Mouse (Mus musculus) v-Abl transformed pro-B cells (cell line): ENCODE measurements around the gene Cpvl.

Source experiments
- in situ Hi-C, 2 experiments: fragments of 400-800 bp; cut with MboI; formaldehyde crosslinking; loops; one replicate each; pipeline ENCODE4 v1.15.1; 2025; ENCODE audit not compliant: unreplicated experiment in 2 of 2

The Cpvl gene

DNA sequence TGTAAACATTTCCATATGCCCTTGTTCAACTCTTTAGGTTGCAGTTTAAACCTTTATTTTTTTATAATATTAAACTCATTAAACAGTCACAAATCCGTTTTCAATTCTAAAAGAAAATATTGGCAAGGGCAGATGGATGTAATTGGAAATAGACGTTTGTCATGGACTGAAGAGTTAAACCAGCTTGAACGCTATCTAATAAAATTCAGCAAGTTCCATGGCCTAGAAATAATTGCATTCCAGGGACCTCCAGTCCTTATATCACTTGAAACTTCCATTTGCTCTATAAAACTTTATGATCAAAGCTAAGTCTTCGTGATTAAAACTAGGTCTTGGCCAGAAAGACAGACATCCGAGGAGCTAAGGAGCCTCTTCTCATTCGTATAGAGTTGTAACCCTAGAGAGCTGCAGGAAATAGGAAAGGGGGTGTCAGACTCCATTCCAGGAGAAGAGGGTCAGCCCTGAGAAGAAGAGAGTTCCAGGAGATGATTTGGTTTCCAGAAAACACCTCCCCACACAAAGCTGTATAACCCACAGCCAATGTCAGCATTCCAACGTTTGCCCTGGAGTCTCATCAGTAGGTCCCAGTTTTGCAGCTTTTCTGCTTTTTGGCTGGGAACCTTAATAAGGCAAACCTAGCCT lies 36.2 kb downstream of the Cpvl start:
- in situ Hi-C loops = no loop called here

DNA sequence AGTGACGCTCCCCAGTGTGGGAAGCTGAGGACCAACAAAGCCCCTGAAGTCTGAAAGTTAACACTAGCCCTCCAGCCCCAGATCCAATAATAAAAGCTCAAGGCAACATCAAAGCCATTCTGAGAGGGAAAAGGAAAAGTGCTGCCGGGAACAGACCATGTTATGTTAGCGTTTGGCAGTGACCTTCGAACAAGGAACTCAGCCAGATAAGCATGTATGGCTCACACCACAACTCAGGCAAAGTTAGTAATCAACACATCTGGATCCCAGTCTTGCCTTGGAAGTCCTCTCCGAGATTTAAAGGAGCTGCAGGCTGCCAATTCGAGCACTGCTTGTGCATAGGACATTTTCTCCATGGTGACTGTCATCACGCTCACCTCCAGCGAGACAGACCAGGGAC lies 38.7 kb downstream of the Cpvl start:
- in situ Hi-C loops = no loop called here

DNA sequence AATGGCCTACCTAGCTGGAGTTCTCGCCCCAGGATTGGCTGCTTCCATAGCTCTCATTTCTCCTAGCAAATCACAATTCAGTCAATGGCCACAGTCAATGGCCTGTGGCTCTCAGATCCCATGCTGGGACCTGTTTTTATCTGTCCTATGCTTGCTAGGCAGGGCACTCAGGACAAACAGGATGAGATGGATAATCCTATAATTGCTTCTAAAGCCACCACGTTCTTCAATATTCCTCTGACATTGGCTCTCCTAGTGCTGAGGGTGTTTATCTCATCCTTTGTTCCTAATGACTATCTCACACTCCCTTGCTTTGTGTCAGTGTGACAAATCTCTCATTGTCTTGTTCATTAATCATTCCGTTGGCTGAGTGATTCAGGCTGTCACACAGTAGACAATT lies 39.5 kb downstream of the Cpvl start:
- in situ Hi-C loops = no loop called here

DNA sequence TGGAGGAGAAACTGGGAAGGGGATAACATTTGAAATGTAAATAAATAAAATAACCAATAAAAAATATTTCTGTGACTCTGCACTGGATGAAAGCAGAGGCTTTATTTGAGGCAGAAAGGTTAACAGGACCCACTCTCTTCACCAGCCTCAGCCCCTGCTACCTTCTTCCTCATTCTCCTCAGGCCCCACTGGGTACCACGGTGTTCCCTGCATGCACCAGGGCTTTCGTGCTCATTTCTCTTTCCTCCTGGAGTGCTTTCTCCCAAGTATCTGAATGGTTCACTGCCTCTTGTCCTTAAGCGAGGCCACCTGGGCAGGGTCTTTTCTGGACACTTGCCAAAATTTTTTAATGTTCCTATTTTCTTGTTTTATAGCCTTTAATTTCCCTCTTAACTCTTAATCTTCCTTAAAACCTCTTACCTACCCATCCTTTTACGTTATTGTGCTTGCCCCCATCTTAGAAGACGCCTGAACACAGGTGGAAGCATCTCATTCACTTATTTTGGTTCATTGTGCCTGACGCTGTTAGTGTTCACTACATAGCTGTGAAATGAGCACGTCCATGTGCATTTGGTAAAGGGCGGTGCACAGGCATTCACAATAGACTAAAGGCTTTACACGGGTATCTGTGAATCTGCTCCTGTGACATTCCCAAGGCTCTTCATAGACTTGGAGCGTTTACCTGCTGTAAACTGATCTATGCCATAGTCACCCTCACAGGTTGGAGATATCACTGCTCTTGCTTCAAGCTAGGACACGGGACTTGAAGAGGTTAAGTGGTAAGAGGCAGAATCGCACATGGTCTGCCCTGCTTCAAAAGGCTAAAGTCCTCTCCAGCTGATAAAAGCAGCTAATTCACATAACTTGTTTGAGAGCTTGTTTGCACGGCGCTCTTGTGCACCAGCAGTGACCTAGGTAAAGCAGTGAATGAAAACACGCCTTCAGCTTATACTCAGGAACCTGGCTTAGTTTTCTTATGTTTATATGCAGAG lies 41.0 kb downstream of the Cpvl start:
- in situ Hi-C loops = no loop called here

DNA sequence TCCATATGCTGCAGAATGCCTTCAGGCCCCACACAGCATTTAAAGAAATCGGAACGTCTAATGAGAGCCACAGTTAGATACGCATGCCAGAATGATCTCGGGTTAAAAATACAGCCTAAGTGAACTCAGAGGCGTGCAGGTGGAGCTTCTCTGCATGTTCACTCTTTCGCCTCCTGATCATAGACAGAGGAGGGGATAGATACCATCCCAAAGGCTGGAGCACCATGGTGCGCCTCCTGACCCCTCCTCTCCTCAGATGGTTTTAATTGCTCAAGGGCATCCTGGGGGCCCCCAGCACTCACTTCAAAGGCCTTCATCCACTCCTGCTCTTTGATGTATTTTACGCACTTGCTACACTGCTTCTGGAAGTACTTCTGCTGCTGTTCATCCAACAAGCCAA lies 46.9 kb downstream of the Cpvl start:
- in situ Hi-C loops = no loop called here

DNA sequence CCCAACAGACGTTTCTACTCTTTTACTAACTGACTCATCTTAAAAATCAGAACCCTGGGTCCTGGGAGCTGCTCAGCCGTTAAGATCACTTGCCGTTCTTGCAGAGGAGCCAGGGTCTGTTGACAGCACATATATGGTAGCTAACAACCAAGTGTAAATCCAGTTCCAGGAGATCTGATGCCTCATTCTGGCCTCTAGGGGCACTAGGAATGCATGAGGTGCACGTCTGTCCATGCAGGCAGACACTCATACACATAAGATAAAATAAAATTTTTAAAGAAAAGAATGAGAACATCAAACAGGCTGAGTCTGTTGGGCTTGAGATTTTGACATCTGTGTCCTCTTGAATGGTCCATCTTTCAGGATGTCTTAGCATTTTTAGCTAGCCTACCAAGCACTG lies 48.6 kb downstream of the Cpvl start:
- in situ Hi-C loops = no loop called here

DNA sequence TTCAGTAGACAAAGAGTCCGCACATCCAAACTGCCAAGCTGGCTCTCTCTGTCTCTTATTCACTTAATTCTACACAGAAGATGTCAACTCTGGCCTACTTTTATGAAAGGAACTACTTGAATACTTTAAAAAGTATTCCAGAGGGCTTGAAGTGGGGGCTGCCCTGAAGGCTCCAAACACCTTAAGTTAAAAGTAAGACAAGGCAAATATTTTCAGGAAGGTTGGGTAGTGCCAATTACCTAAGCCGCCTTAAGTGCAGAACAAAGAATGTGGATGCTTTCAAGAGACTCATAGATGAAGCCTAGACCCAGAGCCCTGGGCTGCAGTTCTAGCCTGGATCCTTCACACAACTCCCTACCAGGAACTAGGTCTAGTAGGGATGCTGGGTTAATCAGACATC lies 52.3 kb downstream of the Cpvl start:
- in situ Hi-C loops = no loop called here

DNA sequence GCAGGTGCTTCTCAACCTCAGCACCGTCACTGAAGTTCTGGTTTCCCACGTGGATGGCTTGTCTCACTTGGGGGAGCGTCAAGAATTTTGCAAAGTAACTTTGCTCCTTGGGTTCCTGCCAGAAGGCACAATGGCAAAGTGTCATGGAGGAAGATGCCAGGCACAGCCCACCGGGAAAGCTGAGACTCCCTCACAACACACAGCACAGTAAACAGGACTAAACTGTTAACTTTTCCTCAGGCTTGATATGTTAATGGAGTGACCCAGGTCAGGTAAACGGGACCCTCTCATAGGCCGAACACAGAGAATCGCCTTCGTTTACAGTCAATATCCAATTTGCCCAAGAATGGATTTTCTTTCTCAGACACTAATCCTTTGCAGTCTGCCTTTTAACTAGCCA lies 53.3 kb downstream of the Cpvl start:
- in situ Hi-C loops = no loop called here

DNA sequence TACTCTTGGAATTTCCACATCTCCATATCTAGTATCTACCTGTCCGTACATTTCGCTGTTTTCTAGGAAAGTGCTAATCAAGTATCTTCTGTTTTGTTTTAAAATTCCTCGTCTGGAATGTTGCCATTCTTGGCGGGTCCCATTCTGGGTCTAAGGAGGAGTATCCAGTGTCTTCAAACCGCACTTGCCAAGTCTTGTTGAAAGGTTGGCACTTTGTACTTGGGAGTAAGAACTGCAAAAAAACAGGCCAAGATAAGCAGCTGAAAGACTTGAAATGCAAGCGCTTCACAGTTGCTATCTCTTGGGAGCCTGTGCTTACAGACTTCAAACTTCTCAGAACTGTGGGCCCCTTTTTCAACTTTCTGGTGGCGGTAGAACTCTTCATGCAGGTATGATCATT lies 58.4 kb downstream of the Cpvl start:
- in situ Hi-C loops = no loop called here

DNA sequence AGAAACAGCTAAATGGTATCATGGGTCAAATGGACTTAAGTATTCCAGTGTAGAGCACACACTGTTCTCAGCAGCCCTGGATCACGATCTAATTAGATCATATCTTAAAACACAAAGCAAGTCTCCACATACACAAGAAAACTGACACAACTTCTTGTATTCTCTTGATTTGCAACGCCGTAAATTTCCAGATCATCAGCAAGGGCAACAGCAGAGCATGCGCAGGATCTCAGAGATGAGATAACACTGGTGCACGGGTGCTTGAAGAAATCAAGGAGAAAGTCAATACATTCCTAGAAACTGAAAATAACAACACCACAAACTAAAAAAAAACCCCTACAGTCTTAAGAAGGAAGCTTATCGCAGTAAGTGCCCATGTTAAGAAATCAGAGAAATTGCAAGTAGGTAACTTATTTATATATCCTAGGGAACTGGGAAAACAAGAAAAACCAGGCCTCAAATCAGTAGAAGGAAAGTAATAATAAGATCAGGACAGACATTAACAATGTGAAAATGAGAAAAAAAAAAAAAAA lies 61.4 kb downstream of the Cpvl start:
- in situ Hi-C loops = no loop called here

DNA sequence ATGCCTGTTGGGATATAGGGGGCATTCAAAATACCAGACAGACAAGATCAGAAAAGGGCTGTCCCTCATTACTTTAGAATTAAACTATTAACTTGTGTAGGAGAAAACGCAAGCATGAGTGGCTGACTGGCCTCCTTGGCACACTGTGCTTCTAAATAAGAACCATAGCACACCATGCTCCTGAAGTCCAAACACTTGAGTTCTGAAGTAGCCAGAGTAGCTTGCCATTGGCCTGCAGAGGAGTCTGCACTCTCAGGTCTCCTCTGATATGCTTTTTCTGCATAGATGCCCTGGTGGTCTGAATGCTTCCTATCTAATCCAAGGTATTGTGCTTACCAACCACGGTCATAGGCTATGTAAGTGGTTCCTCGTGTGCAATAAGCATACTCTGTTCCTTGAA lies 63.1 kb downstream of the Cpvl start:
- in situ Hi-C loops = no loop called here

DNA sequence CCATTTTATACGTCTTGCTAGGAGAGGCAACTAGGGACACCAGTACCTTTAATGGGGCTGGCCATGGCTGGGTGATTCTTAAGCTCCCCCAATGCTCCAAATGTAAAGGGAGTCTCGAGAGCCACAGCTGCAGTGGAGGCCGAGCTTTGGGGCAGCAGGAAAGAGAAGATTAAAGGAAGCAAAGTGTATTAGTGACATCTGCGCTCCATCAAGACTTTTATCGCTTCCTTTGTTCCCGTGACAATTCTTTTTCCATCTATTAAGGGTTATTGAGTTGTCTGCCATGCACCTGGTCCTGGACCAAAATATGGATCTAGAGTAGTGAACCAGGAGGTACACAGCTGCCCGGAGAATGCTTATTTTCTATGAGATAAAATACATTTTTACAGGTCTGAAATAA lies 65.3 kb downstream of the Cpvl start:
- in situ Hi-C loops = no loop called here

DNA sequence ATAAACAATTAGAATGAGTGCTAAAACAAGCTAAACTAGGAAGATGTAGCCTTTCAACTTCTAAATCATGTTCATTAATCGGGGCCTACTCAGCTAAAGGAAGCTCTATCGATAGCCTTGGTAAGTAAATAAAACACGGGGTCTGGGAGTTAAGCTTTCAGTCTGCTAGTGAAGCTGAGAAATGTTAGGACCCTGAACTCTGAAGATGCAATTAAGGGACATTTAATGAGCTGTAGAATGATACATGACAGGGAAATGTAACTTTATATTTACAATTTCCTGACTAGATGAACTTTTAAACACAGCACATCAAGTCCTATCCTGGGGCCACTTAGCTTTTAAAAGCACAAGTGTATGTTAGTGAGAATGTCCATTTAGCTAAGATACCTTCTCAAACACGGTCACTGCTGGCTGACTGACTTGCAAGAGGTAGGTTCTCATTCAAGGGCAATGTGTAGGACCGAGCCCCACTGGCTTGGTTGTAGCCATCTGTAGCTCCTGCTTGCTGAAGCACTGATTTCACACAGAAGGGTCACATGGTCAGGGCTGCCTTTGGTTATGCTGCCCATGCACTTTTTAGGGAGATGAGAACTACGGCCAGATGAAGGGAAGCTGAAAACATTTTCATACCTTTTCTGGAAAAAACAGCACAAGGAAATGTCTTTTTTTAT lies 66.2 kb downstream of the Cpvl start:
- in situ Hi-C loops = no loop called here

DNA sequence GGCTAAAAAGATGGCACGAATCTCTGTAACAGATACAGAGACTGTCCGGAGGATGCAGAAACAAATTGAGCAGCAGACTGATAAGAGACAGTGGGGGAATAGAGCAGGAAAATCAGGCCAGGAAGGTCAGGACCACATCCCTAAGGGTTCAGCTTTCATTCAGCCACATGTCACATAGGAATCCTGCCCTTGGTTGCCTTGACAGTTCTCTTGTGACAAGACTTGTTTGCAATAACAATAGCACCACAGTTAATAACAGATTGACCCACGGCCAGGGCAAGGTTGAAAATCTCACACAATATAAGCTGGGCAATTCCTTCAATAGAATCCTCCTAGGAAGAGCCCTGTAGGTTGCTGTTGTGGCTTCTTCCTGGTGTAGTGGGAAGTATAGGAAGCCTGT lies 68.5 kb downstream of the Cpvl start:
- in situ Hi-C loops = no loop called here

DNA sequence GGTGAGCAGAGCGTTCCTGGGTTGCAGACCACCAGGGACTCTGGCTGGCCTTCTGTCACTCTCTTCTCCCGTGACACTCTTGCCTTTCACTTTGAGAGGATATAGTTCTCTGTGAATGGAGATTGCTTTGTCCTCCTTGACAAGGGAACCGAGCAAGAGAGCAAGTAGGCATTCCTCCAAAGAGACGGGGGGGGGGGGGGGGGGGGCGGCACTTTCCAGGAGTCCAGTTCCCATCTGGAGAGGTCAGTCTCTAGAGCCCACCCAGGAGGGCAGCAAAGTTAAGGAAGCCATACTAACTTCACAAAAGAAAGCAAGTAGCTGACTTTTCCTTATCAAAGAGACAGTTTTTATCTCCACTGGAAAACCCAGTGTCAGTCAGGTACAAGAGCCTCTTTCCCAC lies 69.0 kb downstream of the Cpvl start:
- in situ Hi-C loops = no loop called here

DNA sequence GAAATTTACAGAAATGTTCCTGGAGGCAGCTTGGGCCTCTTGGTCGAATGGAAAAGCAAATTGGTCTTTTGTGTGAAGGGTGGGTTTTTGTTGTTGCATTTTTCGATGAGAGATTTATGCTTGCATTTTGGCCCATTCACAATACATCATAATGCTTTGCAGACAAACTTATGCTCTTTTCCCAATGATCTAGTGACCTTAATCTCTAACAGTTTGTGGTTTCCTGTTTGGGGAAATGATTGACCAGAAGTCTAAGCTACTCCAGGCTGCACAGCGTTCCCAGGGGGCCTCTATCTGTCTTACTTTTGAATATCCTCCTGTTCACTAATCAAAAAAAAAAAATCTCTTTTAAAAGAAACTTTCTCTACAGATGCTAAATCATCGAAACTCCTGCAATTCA lies 71.6 kb downstream of the Cpvl start:
- in situ Hi-C loops = no loop called here

DNA sequence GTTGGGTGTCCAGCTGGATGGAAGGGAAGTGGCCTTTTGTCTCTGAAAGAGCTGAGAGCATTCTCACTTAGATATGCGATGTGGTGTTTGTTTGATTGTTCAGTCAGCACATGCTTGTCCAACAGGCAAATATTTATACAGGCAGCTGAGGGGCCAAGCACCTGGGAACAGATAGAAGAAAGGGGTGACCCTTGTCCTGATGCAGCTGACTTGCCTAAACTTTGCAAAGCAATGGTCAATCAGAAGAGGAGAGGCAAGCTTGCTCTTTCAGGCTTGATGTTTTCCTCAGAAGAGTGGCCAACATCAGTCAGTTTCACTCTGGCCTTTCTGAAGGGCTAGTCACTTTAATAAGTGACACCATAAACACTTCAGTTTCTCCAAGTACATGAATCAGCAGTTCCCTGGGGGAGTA lies 72.4 kb downstream of the Cpvl start:
- in situ Hi-C loops = no loop called here

DNA sequence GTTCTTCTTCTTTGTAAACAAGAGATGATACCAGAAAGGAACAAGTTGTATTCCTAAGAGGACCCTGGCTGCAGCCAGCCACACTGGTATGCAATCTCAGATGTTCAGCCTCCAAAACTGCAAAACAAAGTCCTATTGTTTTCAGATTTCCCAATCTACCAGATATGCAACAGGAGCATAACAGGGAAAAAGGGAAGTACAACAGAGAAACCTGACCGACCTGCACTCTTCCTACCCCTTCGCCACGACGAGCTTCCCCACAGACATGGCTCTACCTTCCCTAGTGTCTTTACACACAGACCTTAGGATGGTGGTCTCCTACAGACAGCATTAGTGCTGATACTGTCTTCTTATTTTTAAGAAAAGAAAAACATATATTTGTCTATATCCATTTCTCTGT lies 72.9 kb downstream of the Cpvl start:
- in situ Hi-C loops = no loop called here

DNA sequence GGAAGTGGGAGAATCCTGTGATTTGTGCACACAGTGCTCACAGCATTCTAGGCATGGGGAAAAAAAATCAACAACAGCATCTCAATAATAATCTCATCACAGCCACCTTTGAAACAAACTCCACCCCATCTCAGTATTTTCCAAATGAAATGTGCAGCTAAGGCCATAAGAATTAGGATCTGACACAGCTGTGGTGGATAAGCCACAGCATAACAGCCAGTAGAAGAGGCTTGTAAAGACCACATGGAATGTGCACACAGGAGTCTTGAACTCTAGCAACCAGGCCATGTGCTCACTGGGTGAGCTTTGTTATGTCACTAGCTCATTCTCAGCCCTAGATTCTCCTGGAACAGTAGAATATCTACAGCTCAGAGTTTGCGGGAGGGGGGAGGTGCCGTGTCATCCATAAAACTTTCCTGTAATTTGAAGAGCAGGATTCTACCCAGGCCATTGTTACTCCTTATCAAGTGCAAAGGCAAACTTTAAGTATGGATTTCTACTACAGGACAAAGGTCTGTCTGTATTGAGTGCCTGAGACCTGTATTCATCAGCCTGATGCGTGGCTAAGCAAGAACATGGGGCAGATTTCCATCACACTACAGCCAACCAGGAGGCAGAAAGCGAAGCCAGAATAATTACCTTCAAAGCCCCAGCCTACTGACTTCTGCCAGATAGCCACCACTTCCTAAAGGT lies 73.6 kb downstream of the Cpvl start:
- in situ Hi-C loops = no loop called here

DNA sequence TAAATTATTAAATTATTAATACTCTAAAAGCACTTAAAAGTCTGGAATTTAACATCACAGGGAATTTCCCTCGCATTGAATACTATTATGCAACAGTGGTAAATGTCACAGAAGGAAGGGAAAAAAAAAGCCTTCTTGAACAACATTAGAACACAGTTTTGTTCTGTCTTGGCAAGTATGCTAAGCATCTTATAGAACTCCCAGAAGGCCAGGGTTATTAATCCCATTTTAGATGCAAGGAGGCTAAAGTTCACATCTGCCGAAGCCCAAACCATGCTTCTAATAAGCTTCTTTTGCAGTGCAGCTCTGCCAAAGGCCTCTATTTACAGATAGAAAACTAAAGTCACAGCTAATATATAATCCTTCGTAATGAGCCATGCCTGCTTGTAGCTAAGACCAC lies 74.3 kb downstream of the Cpvl start:
- in situ Hi-C loops = no loop called here

DNA sequence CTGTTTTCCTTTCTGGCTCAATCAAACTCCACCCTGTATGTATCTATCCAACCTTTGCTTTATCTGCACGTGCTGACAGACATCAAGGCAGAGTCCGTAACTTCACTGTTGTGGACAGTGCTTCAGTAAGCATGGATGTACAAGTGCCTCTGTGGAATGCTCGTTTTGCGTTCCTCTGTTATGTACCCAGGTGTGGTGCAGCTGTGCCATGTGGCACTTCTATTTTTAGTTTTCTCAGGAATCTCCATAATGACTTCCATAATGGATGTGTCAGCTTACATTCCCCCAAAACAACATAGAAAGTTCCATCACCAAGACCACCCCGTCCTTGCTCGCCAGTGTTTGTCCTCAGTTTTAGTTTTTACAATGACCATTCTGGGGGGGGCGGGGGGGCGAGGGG lies 76.7 kb downstream of the Cpvl start:
- in situ Hi-C loops = no loop called here
